Mouse (Mus musculus): ENCODE measurements around the gene Iba57.
"Not testable (repeated sequence)": the region's sequence is repeated elsewhere in the genome, so short reads cannot be mapped to it uniquely, and the experiment has no call there.

The Iba57 gene

GRCm38 (mm10) chr11:59163255-59164236, at the start of gene Iba57:
Iba57 (minus strand) TSS chr11:59163739.
- peak; percentile 98 for DNase-seq (ENCODE audit: low spot score)

GRCm38 (mm10) chr11:59212892-59213494, 49.5 kb upstream of the Iba57 start:
- no peak for DNase-seq (ENCODE audit: low spot score)

GRCm38 (mm10) chr11:59212320-59212719, 48.8 kb upstream of the Iba57 start:
- DNase-seq (ENCODE audit: low spot score), result peak; percentile 87

GRCm38 (mm10) chr11:59211561-59211960, 48.0 kb upstream of the Iba57 start:
- not testable (repeated sequence) for DNase-seq (ENCODE audit: low spot score)

- no peak for DNase-seq (ENCODE audit: low spot score)
Measured at GRCm38 (mm10) chr11:59210020-59210419, 46.5 kb upstream of the Iba57 start.

- DNase-seq (ENCODE audit: low spot score), result no peak
Measured at GRCm38 (mm10) chr11:59209580-59209979, 46.0 kb upstream of the Iba57 start.

- DNase-seq (ENCODE audit: low spot score), result peak; percentile 47
Measured at GRCm38 (mm10) chr11:59209003-59209441, 45.5 kb upstream of the Iba57 start.

GRCm38 (mm10) chr11:59208153-59208831, 44.8 kb upstream of the Iba57 start, which contains the start of gene 2310033P09Rik:
2310033P09Rik (plus strand) TSS chr11:59208321.
- DNase-seq (ENCODE audit: low spot score), result peak; percentile 92

GRCm38 (mm10) chr11:59202081-59202995, 38.8 kb upstream of the Iba57 start, which contains the start of gene Mrpl55:
Mrpl55 (plus strand) TSS chr11:59202486.
- DNase-seq (ENCODE audit: low spot score), result peak; percentile 93

GRCm38 (mm10) chr11:59201216-59202002, 37.9 kb upstream of the Iba57 start:
- no peak for DNase-seq (ENCODE audit: low spot score)

GRCm38 (mm10) chr11:59196230-59196629, 32.7 kb upstream of the Iba57 start:
- DNase-seq (ENCODE audit: low spot score), result no peak

GRCm38 (mm10) chr11:59192059-59192386, 28.5 kb upstream of the Iba57 start, which contains the start of gene Guk1:
Guk1 (minus strand) TSS chr11:59192212.
- no peak for DNase-seq (ENCODE audit: low spot score)

- peak; percentile 93 for DNase-seq (ENCODE audit: low spot score)
Measured at GRCm38 (mm10) chr11:59191231-59192058, 27.9 kb upstream of the Iba57 start.

GRCm38 (mm10) chr11:59187706-59188105, 24.2 kb upstream of the Iba57 start:
- no peak for DNase-seq (ENCODE audit: low spot score)

GRCm38 (mm10) chr11:59185490-59185889, 22.0 kb upstream of the Iba57 start:
- DNase-seq (ENCODE audit: low spot score), result no peak

- no peak for DNase-seq (ENCODE audit: low spot score)
Measured at GRCm38 (mm10) chr11:59183821-59184220, 20.3 kb upstream of the Iba57 start.

GRCm38 (mm10) chr11:59182864-59183331, 19.4 kb upstream of the Iba57 start, which contains the start of gene Gjc2:
Gjc2 (minus strand) TSS chr11:59183213.
- no peak for DNase-seq (ENCODE audit: low spot score)

GRCm38 (mm10) chr11:59176921-59177320, 13.4 kb upstream of the Iba57 start:
- no peak for DNase-seq (ENCODE audit: low spot score)

GRCm38 (mm10) chr11:59176475-59176874, 12.9 kb upstream of the Iba57 start:
- no peak for DNase-seq (ENCODE audit: low spot score)

All from T-cell, adult 2 months (primary cell).